Mouse (Mus musculus) olfactory bulb, adult 2 months (tissue): Measurements from ENCODE around the gene Hspb1.

Experiments
- CTCF ChIP-seq: fragments of 200-500 bp; IDR thresholded peaks from 2 replicates; pipeline ENCODE4 v1.5.1; 2012; ENCODE audit warnings: low read depth, mild to moderate bottlenecking, low read length, moderate library complexity; ENCODE audit not compliant: insufficient read depth
- POLR2A ChIP-seq: fragments of 200-500 bp; IDR thresholded peaks from 2 replicates; pipeline ENCODE4 v1.6.1; 2012; ENCODE audit warnings: mild to moderate bottlenecking, low read depth, low read length, moderate library complexity; ENCODE audit not compliant: insufficient read depth

DNA sequence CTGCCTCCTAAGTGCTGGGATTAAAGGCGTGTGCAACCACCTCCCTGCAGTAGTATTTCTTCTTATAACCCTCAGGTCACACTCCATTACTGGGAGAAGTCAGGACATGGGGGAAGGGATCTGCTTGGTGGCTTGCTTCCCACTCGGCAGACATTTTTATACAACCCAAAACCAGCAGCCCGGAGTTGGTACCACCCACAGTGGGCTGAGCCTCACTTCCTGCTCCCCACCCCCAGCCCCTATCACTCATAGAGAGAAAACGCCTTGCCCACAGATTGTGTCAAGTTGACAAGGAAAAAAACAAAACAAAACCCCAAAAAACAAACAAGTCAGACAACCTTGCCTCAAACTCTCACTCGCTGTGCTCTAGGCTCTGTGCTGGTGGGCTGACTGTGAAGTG lies 25.5 kb downstream of the Hspb1 start:
- no peak for TF ChIP-seq CTCF
- no peak for TF ChIP-seq POLR2A
